Mouse (Mus musculus): ENCODE results near the gene Cdc34b. TPM values are rescaled to one million over a fixed set of nuclear protein-coding genes. Genes with fewer than 3 reads are reported as not detected.

Gene Cdc34b
- polyA plus RNA-seq, 1 experiment from 2014 or later = not detected

GRCm38 (mm10) chr11:94716754-94717153 lies 24.8 kb upstream of the Cdc34b start:
- no peak overlapping the region for H3K4me3 ChIP-seq (ENCODE audit: low read depth, low read length)
- H3K4me2 ChIP-seq (replicated peaks; ENCODE audit: low read depth) = peak overlapping the region; percentile 25; the same call in 1 of the 2 replicates
- H3K27ac ChIP-seq (replicated peaks) = no peak overlapping the region
- H3K27me3 ChIP-seq (ENCODE audit: control insufficient read depth, insufficient read depth, low read length) = no peaks in the 10 kb centered on the region
- no peaks in the 10 kb centered on the region for H3K9me3 ChIP-seq (ENCODE audit: control insufficient read depth, low read length)
- ATAC-seq (ENCODE audit: low FRiP score, low TSS enrichment) (peak; percentile 66; the same call in 1 of the 2 replicates), DNase-seq (ENCODE audit: low spot score) (peak; percentile 33)
- 10% methylated on average over 9 of the region's 9 CpGs for WGBS
- no peaks in the 10 kb centered on the region for H3K4me1 ChIP-seq (replicated peaks; ENCODE audit: control insufficient read depth, insufficient read depth)
- peak; percentile 72 for TF ChIP-seq CTCF (IDR thresholded peaks at IDR 0.05; ENCODE audit: low read depth)
- no peak for TF ChIP-seq EP300 (optimal IDR thresholded peaks at IDR 0.05)
- no peak overlapping the region for H3K9ac ChIP-seq (ENCODE audit: low read length)
- H3K36me3 ChIP-seq (ENCODE audit: control insufficient read depth, insufficient read depth, low read length) = no peaks in the 10 kb centered on the region

GRCm38 (mm10) chr11:94717239-94717638 lies 24.3 kb upstream of the Cdc34b start:
- Histone ChIP-seq H3K4me3 (ENCODE audit: low read depth, low read length) (no peak overlapping the region), H3K4me1 (replicated peaks; ENCODE audit: control insufficient read depth, insufficient read depth) (no peaks in the 10 kb centered on the region), H3K9ac (ENCODE audit: low read length) (no peak overlapping the region), H3K4me2 (replicated peaks; ENCODE audit: low read depth) (peak overlapping the region; percentile 25; the same call in 1 of the 2 replicates), H3K9me3 (ENCODE audit: control insufficient read depth, low read length) (no peaks in the 10 kb centered on the region), H3K27me3 (ENCODE audit: control insufficient read depth, insufficient read depth, low read length) (no peaks in the 10 kb centered on the region), H3K36me3 (ENCODE audit: control insufficient read depth, insufficient read depth, low read length) (no peaks in the 10 kb centered on the region), H3K27ac (replicated peaks) (no peak overlapping the region; the same call in 1 of the 2 replicates)
- no peak for ATAC-seq (ENCODE audit: low FRiP score, low TSS enrichment)
- TF ChIP-seq CTCF (IDR thresholded peaks at IDR 0.05; ENCODE audit: low read depth) (no peak), EP300 (optimal IDR thresholded peaks at IDR 0.05) (no peak)
- WGBS = 31% methylated on average over 11 of the region's 11 CpGs
- no peak for DNase-seq (ENCODE audit: low spot score)

GRCm38 (mm10) chr11:94718113-94718909 lies 23.3 kb upstream of the Cdc34b start:
- Histone ChIP-seq H3K27ac (replicated peaks) (no peak overlapping the region), H3K27me3 (ENCODE audit: control insufficient read depth, insufficient read depth, low read length) (no peaks in the 10 kb centered on the region), H3K9me3 (ENCODE audit: control insufficient read depth, low read length) (no peaks in the 10 kb centered on the region), H3K4me2 (replicated peaks; ENCODE audit: low read depth) (no peak overlapping the region), H3K36me3 (ENCODE audit: control insufficient read depth, insufficient read depth, low read length) (no peaks in the 10 kb centered on the region), H3K4me3 (ENCODE audit: low read depth, low read length) (no peak overlapping the region), H3K9ac (ENCODE audit: low read length) (no peak overlapping the region), H3K4me1 (replicated peaks; ENCODE audit: control insufficient read depth, insufficient read depth) (no peaks in the 10 kb centered on the region)
- no peak for ATAC-seq (ENCODE audit: low FRiP score, low TSS enrichment)
- DNase-seq (ENCODE audit: low spot score) = no peak
- no peak for TF ChIP-seq CTCF (IDR thresholded peaks at IDR 0.05; ENCODE audit: low read depth)
- no peak for TF ChIP-seq EP300 (optimal IDR thresholded peaks at IDR 0.05)
- 86% methylated on average over 7 of the region's 7 CpGs for WGBS

GRCm38 (mm10) chr11:94719216-94719615 lies 22.4 kb upstream of the Cdc34b start:
- Histone ChIP-seq H3K9ac (ENCODE audit: low read length) (no peak overlapping the region), H3K4me1 (replicated peaks; ENCODE audit: control insufficient read depth, insufficient read depth) (no peaks in the 10 kb centered on the region), H3K4me3 (ENCODE audit: low read depth, low read length) (no peak overlapping the region), H3K27ac (replicated peaks) (no peak overlapping the region), H3K36me3 (ENCODE audit: control insufficient read depth, insufficient read depth, low read length) (no peaks in the 10 kb centered on the region), H3K27me3 (ENCODE audit: control insufficient read depth, insufficient read depth, low read length) (no peaks in the 10 kb centered on the region), H3K9me3 (ENCODE audit: control insufficient read depth, low read length) (no peaks in the 10 kb centered on the region), H3K4me2 (replicated peaks; ENCODE audit: low read depth) (no peak overlapping the region)
- WGBS = 73% methylated on average over 2 of the region's 2 CpGs
- TF ChIP-seq CTCF (IDR thresholded peaks at IDR 0.05; ENCODE audit: low read depth) = no peak
- no peak for TF ChIP-seq EP300 (optimal IDR thresholded peaks at IDR 0.05)
- no peak for DNase-seq (ENCODE audit: low spot score)
- no peak for ATAC-seq (ENCODE audit: low FRiP score, low TSS enrichment)

GRCm38 (mm10) chr11:94727306-94727705 lies 14.3 kb upstream of the Cdc34b start:
- DNase-seq (ENCODE audit: low spot score) = no peak
- H3K4me2 ChIP-seq (replicated peaks; ENCODE audit: low read depth) = no peak overlapping the region
- WGBS = 83% methylated on average over 3 of the region's 3 CpGs
- no peak for ATAC-seq (ENCODE audit: low FRiP score, low TSS enrichment)
- no peak overlapping the region for H3K9ac ChIP-seq (ENCODE audit: low read length)
- H3K36me3 ChIP-seq (ENCODE audit: control insufficient read depth, insufficient read depth, low read length) = no peaks in the 10 kb centered on the region
- H3K4me3 ChIP-seq (ENCODE audit: low read depth, low read length) = no peak overlapping the region
- no peaks in the 10 kb centered on the region for H3K4me1 ChIP-seq (replicated peaks; ENCODE audit: control insufficient read depth, insufficient read depth)
- no peak overlapping the region for H3K27ac ChIP-seq (replicated peaks)
- no peaks in the 10 kb centered on the region for H3K9me3 ChIP-seq (ENCODE audit: control insufficient read depth, low read length)
- H3K27me3 ChIP-seq (ENCODE audit: control insufficient read depth, insufficient read depth, low read length) = no peaks in the 10 kb centered on the region
- TF ChIP-seq CTCF (IDR thresholded peaks at IDR 0.05; ENCODE audit: low read depth) = no peak
- no peak for TF ChIP-seq EP300 (optimal IDR thresholded peaks at IDR 0.05)

- 82% methylated on average over 3 of the region's 3 CpGs for WGBS
- ATAC-seq (ENCODE audit: low FRiP score, low TSS enrichment) (no peak), DNase-seq (ENCODE audit: low spot score) (no peak)
Observed at GRCm38 (mm10) chr11:94728545-94728944, 13.0 kb upstream of the Cdc34b start.

More at GRCm38 (mm10) chr11:94728545-94728944, 13.0 kb upstream of the Cdc34b start:
- Histone ChIP-seq H3K9ac (ENCODE audit: low read length) (no peak overlapping the region), H3K27ac (replicated peaks) (no peak overlapping the region), H3K36me3 (ENCODE audit: control insufficient read depth, insufficient read depth, low read length) (no peaks in the 10 kb centered on the region), H3K4me2 (replicated peaks; ENCODE audit: low read depth) (no peak overlapping the region), H3K4me3 (ENCODE audit: low read depth, low read length) (no peak overlapping the region), H3K9me3 (ENCODE audit: control insufficient read depth, low read length) (no peaks in the 10 kb centered on the region), H3K4me1 (replicated peaks; ENCODE audit: control insufficient read depth, insufficient read depth) (no peaks in the 10 kb centered on the region), H3K27me3 (ENCODE audit: control insufficient read depth, insufficient read depth, low read length) (no peaks in the 10 kb centered on the region)
- no peak for TF ChIP-seq CTCF (IDR thresholded peaks at IDR 0.05; ENCODE audit: low read depth)
- no peak for TF ChIP-seq EP300 (optimal IDR thresholded peaks at IDR 0.05)

Data from stomach, postnatal 0 days (tissue).